Mouse (Mus musculus): Measurements from ENCODE around the gene Trim56. TPM values are rescaled to one million over a fixed set of nuclear protein-coding genes. Genes with fewer than 3 reads are reported as not detected.
"Not testable (repeated sequence)": the region's sequence is repeated elsewhere in the genome, so short reads cannot be mapped to it uniquely, and the experiment has no call there.

Gene Trim56
- polyA plus RNA-seq, 1 experiment from 2014 or later: 8.2 TPM

GRCm38 (mm10) chr5:137134959-137135358 lies 18.9 kb upstream of the Trim56 start:
- no peak for ATAC-seq (ENCODE audit: insufficient number of reproducible peaks, low FRiP score, low TSS enrichment, low read depth)
- no peaks in the 10 kb centered on the region for H3K4me1 ChIP-seq (ENCODE audit: control insufficient read depth, insufficient read depth, low read length)
- H3K4me3 ChIP-seq (ENCODE audit: low read depth, low read length): no peak overlapping the region
- DNase-seq (ENCODE audit: low spot score): peak; percentile 74
- WGBS: 38% methylated on average over 11 of the region's 11 CpGs
- H3K9me3 ChIP-seq (ENCODE audit: control insufficient read depth, low read length): no peaks in the 10 kb centered on the region
- H3K36me3 ChIP-seq (ENCODE audit: control insufficient read depth, insufficient read depth, low read length): no peaks in the 10 kb centered on the region
- no peak overlapping the region for H3K4me2 ChIP-seq (ENCODE audit: low read depth, severe bottlenecking)
- H3K27me3 ChIP-seq (ENCODE audit: control insufficient read depth, insufficient read depth, low read length): no peaks in the 10 kb centered on the region
- H3K9ac ChIP-seq (ENCODE audit: low read length): no peak overlapping the region
- H3K27ac ChIP-seq (replicated peaks; ENCODE audit: low read depth, low read length): no peak overlapping the region

- H3K4me2 ChIP-seq (ENCODE audit: low read depth, severe bottlenecking): no peak overlapping the region
- H3K27me3 ChIP-seq (ENCODE audit: control insufficient read depth, insufficient read depth, low read length): no peaks in the 10 kb centered on the region
- no peak overlapping the region for H3K9ac ChIP-seq (ENCODE audit: low read length)
- no peak overlapping the region for H3K4me3 ChIP-seq (ENCODE audit: low read depth, low read length)
- DNase-seq (ENCODE audit: low spot score): peak; percentile 75
- H3K36me3 ChIP-seq (ENCODE audit: control insufficient read depth, insufficient read depth, low read length): no peaks in the 10 kb centered on the region
- WGBS: under 1% methylated on average over 3 of the region's 3 CpGs
- ATAC-seq (ENCODE audit: insufficient number of reproducible peaks, low FRiP score, low TSS enrichment, low read depth): no peak
- peaks cover 6% of the 10 kb centered on the region; the same call in 1 of the 2 replicates for H3K4me1 ChIP-seq (ENCODE audit: control insufficient read depth, insufficient read depth, low read length)
- H3K27ac ChIP-seq (replicated peaks; ENCODE audit: low read depth, low read length): no peak overlapping the region
- no peaks in the 10 kb centered on the region for H3K9me3 ChIP-seq (ENCODE audit: control insufficient read depth, low read length)
Observed at GRCm38 (mm10) chr5:137131490-137131889, 15.5 kb upstream of the Trim56 start.

- H3K4me3 ChIP-seq (ENCODE audit: low read depth, low read length): no peak overlapping the region
- WGBS: 20% methylated on average over 5 of the region's 5 CpGs
- DNase-seq (ENCODE audit: low spot score): no peak
- no peak for ATAC-seq (ENCODE audit: insufficient number of reproducible peaks, low FRiP score, low TSS enrichment, low read depth)
- no peak overlapping the region for H3K27ac ChIP-seq (replicated peaks; ENCODE audit: low read depth, low read length)
- H3K4me2 ChIP-seq (ENCODE audit: low read depth, severe bottlenecking): no peak overlapping the region
- no peak overlapping the region for H3K9ac ChIP-seq (ENCODE audit: low read length)
- H3K36me3 ChIP-seq (ENCODE audit: control insufficient read depth, insufficient read depth, low read length): no peaks in the 10 kb centered on the region
- no peaks in the 10 kb centered on the region for H3K9me3 ChIP-seq (ENCODE audit: control insufficient read depth, low read length)
- no peaks in the 10 kb centered on the region for H3K27me3 ChIP-seq (ENCODE audit: control insufficient read depth, insufficient read depth, low read length)
- H3K4me1 ChIP-seq (ENCODE audit: control insufficient read depth, insufficient read depth, low read length): peaks cover 6% of the 10 kb centered on the region; the same call in 1 of the 2 replicates
Observed at GRCm38 (mm10) chr5:137129281-137129680, 13.3 kb upstream of the Trim56 start.

GRCm38 (mm10) chr5:137123516-137123915 lies 7.5 kb upstream of the Trim56 start:
- no peak overlapping the region for H3K4me2 ChIP-seq (ENCODE audit: low read depth, severe bottlenecking)
- DNase-seq (ENCODE audit: low spot score) (no peak), ATAC-seq (ENCODE audit: insufficient number of reproducible peaks, low FRiP score, low TSS enrichment, low read depth) (no peak)
- H3K9me3 ChIP-seq (ENCODE audit: control insufficient read depth, low read length): no peaks in the 10 kb centered on the region
- H3K4me1 ChIP-seq (ENCODE audit: control insufficient read depth, insufficient read depth, low read length): peaks cover 3% of the 10 kb centered on the region; the same call in 1 of the 2 replicates
- no peaks in the 10 kb centered on the region for H3K36me3 ChIP-seq (ENCODE audit: control insufficient read depth, insufficient read depth, low read length)
- H3K4me3 ChIP-seq (ENCODE audit: low read depth, low read length): no peak overlapping the region
- WGBS: 81% methylated on average over 4 of the region's 4 CpGs
- no peak overlapping the region for H3K27ac ChIP-seq (replicated peaks; ENCODE audit: low read depth, low read length)
- no peak overlapping the region for H3K9ac ChIP-seq (ENCODE audit: low read length)
- no peaks in the 10 kb centered on the region for H3K27me3 ChIP-seq (ENCODE audit: control insufficient read depth, insufficient read depth, low read length)

- Histone ChIP-seq H3K9me3 (ENCODE audit: control insufficient read depth, low read length) (no peaks in the 10 kb centered on the region), H3K9ac (ENCODE audit: low read length) (no peak overlapping the region), H3K36me3 (ENCODE audit: control insufficient read depth, insufficient read depth, low read length) (no peaks in the 10 kb centered on the region), H3K4me3 (ENCODE audit: low read depth, low read length) (no peak overlapping the region), H3K4me2 (ENCODE audit: low read depth, severe bottlenecking) (no peak overlapping the region), H3K27ac (replicated peaks; ENCODE audit: low read depth, low read length) (no peak overlapping the region), H3K4me1 (ENCODE audit: control insufficient read depth, insufficient read depth, low read length) (peaks cover 3% of the 10 kb centered on the region; the same call in 1 of the 2 replicates), H3K27me3 (ENCODE audit: control insufficient read depth, insufficient read depth, low read length) (no peaks in the 10 kb centered on the region)
- 8% methylated on average over 14 of the region's 14 CpGs for WGBS
- ATAC-seq (ENCODE audit: insufficient number of reproducible peaks, low FRiP score, low TSS enrichment, low read depth) (no peak), DNase-seq (ENCODE audit: low spot score) (peak; percentile 87)
Observed at GRCm38 (mm10) chr5:137122686-137123193, 6.7 kb upstream of the Trim56 start.

- DNase-seq (ENCODE audit: low spot score): no peak
- Histone ChIP-seq H3K9ac (ENCODE audit: low read length) (no peak overlapping the region), H3K4me3 (ENCODE audit: low read depth, low read length) (no peak overlapping the region), H3K9me3 (ENCODE audit: control insufficient read depth, low read length) (no peaks in the 10 kb centered on the region), H3K27ac (replicated peaks; ENCODE audit: low read depth, low read length) (no peak overlapping the region), H3K4me2 (ENCODE audit: low read depth, severe bottlenecking) (no peak overlapping the region), H3K36me3 (ENCODE audit: control insufficient read depth, insufficient read depth, low read length) (no peaks in the 10 kb centered on the region), H3K4me1 (ENCODE audit: control insufficient read depth, insufficient read depth, low read length) (peaks cover 3% of the 10 kb centered on the region; the same call in 1 of the 2 replicates), H3K27me3 (ENCODE audit: control insufficient read depth, insufficient read depth, low read length) (no peaks in the 10 kb centered on the region)
- 78% methylated on average over 4 of the region's 4 CpGs for WGBS
- no peak for ATAC-seq (ENCODE audit: insufficient number of reproducible peaks, low FRiP score, low TSS enrichment, low read depth)
Observed at GRCm38 (mm10) chr5:137121280-137121679, 5.3 kb upstream of the Trim56 start.

GRCm38 (mm10) chr5:137118878-137119277 lies 2.9 kb upstream of the Trim56 start:
- H3K36me3 ChIP-seq (ENCODE audit: control insufficient read depth, insufficient read depth, low read length): peaks cover 6% of the 10 kb centered on the region
- 78% methylated on average over 4 of the region's 4 CpGs for WGBS
- H3K4me2 ChIP-seq (ENCODE audit: low read depth, severe bottlenecking): no peak overlapping the region
- no peaks in the 10 kb centered on the region for H3K27me3 ChIP-seq (ENCODE audit: control insufficient read depth, insufficient read depth, low read length)
- H3K4me3 ChIP-seq (ENCODE audit: low read depth, low read length): no peak overlapping the region
- no peak overlapping the region for H3K9ac ChIP-seq (ENCODE audit: low read length)
- peaks cover 8% of the 10 kb centered on the region; the same call in 1 of the 2 replicates for H3K4me1 ChIP-seq (ENCODE audit: control insufficient read depth, insufficient read depth, low read length)
- H3K9me3 ChIP-seq (ENCODE audit: control insufficient read depth, low read length): no peaks in the 10 kb centered on the region
- ATAC-seq (ENCODE audit: insufficient number of reproducible peaks, low FRiP score, low TSS enrichment, low read depth) (no peak), DNase-seq (ENCODE audit: low spot score) (no peak)
- no peak overlapping the region for H3K27ac ChIP-seq (replicated peaks; ENCODE audit: low read depth, low read length)

- not testable (repeated sequence) for H3K27ac ChIP-seq (replicated peaks; ENCODE audit: low read depth, low read length); H3K4me2 ChIP-seq (ENCODE audit: low read depth, severe bottlenecking); DNase-seq (ENCODE audit: low spot score); H3K9ac ChIP-seq (ENCODE audit: low read length); H3K4me3 ChIP-seq (ENCODE audit: low read depth, low read length); H3K9me3 ChIP-seq (ENCODE audit: control insufficient read depth, low read length); H3K27me3 ChIP-seq (ENCODE audit: control insufficient read depth, insufficient read depth, low read length); ATAC-seq (ENCODE audit: insufficient number of reproducible peaks, low FRiP score, low TSS enrichment, low read depth); H3K4me1 ChIP-seq (ENCODE audit: control insufficient read depth, insufficient read depth, low read length)
- 94% methylated on average over 3 of the region's 3 CpGs for WGBS
- peaks cover 12% of the 10 kb centered on the region for H3K36me3 ChIP-seq (ENCODE audit: control insufficient read depth, insufficient read depth, low read length)
Observed at GRCm38 (mm10) chr5:137117994-137118393, 2.0 kb upstream of the Trim56 start.

GRCm38 (mm10) chr5:137116987-137117386 lies 978 bp upstream of the Trim56 start:
- H3K4me2 ChIP-seq (ENCODE audit: low read depth, severe bottlenecking): no peak overlapping the region
- 82% methylated on average over 2 of the region's 2 CpGs for WGBS

More at GRCm38 (mm10) chr5:137116987-137117386, 978 bp upstream of the Trim56 start:
- Histone ChIP-seq H3K36me3 (ENCODE audit: control insufficient read depth, insufficient read depth, low read length) (peaks cover 12% of the 10 kb centered on the region), H3K27ac (replicated peaks; ENCODE audit: low read depth, low read length) (no peak overlapping the region), H3K4me1 (ENCODE audit: control insufficient read depth, insufficient read depth, low read length) (peaks cover 6% of the 10 kb centered on the region; the same call in 1 of the 2 replicates), H3K9ac (ENCODE audit: low read length) (no peak overlapping the region), H3K27me3 (ENCODE audit: control insufficient read depth, insufficient read depth, low read length) (no peaks in the 10 kb centered on the region), H3K4me3 (ENCODE audit: low read depth, low read length) (no peak overlapping the region), H3K9me3 (ENCODE audit: control insufficient read depth, low read length) (no peaks in the 10 kb centered on the region)
- ATAC-seq (ENCODE audit: insufficient number of reproducible peaks, low FRiP score, low TSS enrichment, low read depth) (no peak), DNase-seq (ENCODE audit: low spot score) (no peak)
